Mouse (Mus musculus): ENCODE results near the gene Zfp866.

The Zfp866 gene

GRCm38 (mm10) chr8:69740763-69741162 is 50.2 kb downstream of the Zfp866 start:
- no peak for DNase-seq (ENCODE audit: extremely low read depth, insufficient read length, low spot score)

DNA sequence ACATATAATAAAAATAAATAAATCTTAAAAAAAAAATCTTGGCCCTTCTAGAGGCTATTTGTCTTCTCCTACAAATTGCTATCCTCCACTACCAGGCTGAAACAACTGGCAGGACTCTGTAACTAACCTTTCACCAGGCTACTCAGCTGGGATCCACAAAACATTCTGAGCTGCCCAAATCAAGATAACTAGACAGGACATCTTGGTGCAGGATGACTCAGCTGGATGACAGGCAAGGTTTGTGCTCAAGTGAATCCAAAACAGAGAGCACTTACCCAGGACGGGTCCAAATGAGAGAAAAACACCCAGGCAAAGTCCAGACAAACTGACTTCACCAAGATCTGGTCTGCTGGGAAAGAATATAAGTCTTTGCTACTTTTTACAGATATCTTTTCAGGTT is 55.5 kb downstream of the Zfp866 start:
- no peak for DNase-seq (ENCODE audit: extremely low read depth, insufficient read length, low spot score)

DNA sequence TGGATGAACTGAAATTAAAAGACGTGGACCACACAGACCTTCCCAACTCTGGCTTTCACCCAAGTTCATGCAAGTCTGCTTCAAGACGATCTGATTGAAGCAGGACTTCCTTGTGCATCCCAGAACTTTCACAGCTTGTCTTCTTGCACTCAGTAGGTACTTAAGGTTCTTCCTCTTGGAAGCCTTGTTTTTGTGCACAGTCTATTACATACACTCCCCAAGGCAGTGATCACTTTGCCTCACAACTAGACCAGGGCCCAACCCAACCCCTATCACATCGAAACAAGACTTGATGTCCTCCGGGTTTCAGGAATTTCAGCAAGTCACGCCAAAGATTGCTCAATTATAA is 73.8 kb downstream of the Zfp866 start:
- DNase-seq (ENCODE audit: extremely low read depth, insufficient read length, low spot score): no peak

DNA sequence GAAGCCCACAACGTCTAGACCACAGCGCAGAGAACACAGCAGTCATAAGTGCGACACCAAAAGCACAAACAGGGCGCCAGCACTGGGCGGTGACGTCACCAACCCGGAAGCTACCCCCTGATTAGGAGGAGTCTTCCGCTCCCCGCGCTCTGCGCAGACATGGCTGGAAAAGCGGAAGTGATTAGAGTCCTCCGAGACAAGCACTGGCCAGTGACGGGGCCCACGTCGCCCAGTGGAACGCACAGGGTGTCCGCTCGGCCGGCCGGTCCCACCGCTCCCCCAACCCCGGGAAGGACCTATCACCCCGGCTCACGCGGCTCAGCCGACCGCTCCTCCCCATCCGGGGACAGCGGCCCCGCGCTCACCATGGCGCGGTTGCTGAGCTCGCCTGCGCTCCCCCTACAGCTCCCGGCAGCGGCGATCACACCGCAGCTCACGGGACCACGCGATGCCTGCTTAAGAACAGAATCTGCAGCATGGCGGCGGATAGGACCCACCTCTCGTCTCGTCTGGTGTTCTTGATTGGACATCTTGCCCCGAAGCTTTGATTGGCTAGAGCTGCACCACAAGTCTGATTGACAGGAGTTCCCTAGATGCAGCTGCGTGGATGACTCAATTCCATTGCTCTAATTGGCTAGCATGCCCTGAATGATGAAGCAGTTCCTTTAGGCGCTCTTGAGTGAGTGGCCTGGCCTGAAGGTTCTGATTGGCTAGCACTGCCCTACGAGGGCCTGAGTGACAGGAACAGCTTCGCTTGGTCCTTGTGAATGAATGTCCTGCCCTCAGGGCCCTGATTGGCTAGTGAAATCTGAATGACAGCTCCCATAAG is 74.4 kb downstream of the Zfp866 start:
- DNase-seq (ENCODE audit: extremely low read depth, insufficient read length, low spot score): peak; percentile 92

- no peak for DNase-seq (ENCODE audit: extremely low read depth, insufficient read length, low spot score)
These were observed 75.6 kb downstream of the Zfp866 start for GRCm38 (mm10) chr8:69715366-69715765.

DNA sequence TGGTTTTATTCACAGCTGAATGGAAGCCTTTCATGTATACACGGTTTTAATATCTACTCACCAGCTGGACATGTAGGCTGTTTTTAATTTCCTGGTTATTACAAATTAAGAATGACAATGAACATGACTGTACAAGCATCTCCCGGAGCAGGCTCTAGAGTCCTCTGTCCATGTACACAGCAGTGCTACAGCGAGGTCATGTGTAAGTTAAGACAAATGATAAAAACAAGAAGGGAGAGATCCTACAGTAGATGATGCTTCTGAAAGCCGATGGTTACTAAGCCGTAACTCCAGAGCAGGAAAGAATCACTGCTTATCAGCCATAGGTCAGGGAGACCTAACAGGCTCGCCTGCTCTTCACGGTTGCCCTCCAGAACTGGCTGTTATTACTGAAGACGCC is 77.5 kb downstream of the Zfp866 start:
- no peak for DNase-seq (ENCODE audit: extremely low read depth, insufficient read length, low spot score)
